In genomic region chr11:75173095-75173798, GRCm38 (mm10) we compare ENCODE assay signal across 8 mouse cellular contexts. TPM values are rescaled to one million over a fixed set of nuclear protein-coding genes. Genes with fewer than 3 reads are reported as not detected.
DNase-seq lines count a peak whose midpoint lies in the region; ATAC-seq and TF ChIP-seq lines count a peak whose summit lies in the region.

No protein-coding gene starts in this region.

- 0 out of 2 replicates have a peak overlapping the region, but pooled peaks have one; percentile 6 for H3K9ac ChIP-seq in CH12.LX (ENCODE audit: insufficient read depth, low read depth)
- H3K9ac ChIP-seq in forebrain, embryonic 13.5 days, result peak overlapping the region; percentile 69

- no peak for TF ChIP-seq CTCF in CH12.LX (conservative IDR thresholded peaks at IDR 0.05 in 1 of 2, IDR thresholded peaks at IDR 0.05 in 1 of 2; ENCODE audit: low read depth in 2 of 2, low read length in 2 of 2)
- TF ChIP-seq CTCF in layer of hippocampus, adult 2 months (conservative IDR thresholded peaks at IDR 0.05), result no peak
- no peak for TF ChIP-seq CTCF in lung, adult 2 months (IDR thresholded peaks at IDR 0.05; ENCODE audit: insufficient read depth, low read length)

- peak; percentile 29; the same call in 1 of the 2 replicates for TF ChIP-seq POLR2A in CH12.LX (IDR thresholded peaks at IDR 0.05; ENCODE audit: low read depth, low read length)
- no peak for TF ChIP-seq POLR2A in lung, adult 2 months (IDR thresholded peaks at IDR 0.05; ENCODE audit: borderline replicate concordance, extremely low read depth, low read depth, low read length)

- peak overlapping the region; percentile 50 to 68 (median 53) for H3K4me3 ChIP-seq in CH12.LX (replicated peaks in 1 of 3; ENCODE audit: low read depth in 2 of 3, low read length in 2 of 3, poor library complexity in 1 of 3)
- peak overlapping the region; percentile 66 for H3K4me3 ChIP-seq in forebrain, embryonic 13.5 days
- H3K4me3 ChIP-seq in layer of hippocampus, adult 2 months, result peak overlapping the region; percentile 76
- H3K4me3 ChIP-seq in lung, adult 2 months (replicated peaks; ENCODE audit: extremely low read depth, low read depth, low read length), result peak overlapping the region; percentile 54

- TF ChIP-seq EP300 in CH12.LX (IDR thresholded peaks at IDR 0.05; ENCODE audit: low read length), result no peak

- no peak for TF ChIP-seq RAD21 in CH12.LX (IDR thresholded peaks at IDR 0.05; ENCODE audit: low read depth, low read length)

- H3K4me2 ChIP-seq in CH12.LX (ENCODE audit: insufficient read depth, low read depth, poor library complexity, severe bottlenecking), result peak overlapping the region; percentile 86
- H3K4me2 ChIP-seq in forebrain, embryonic 13.5 days, result peak overlapping the region; percentile 81

- intact Hi-C loops in heart, postnatal 25 days (cut with DNase I), result loop anchor here (10.0 kb wide), 2 partner anchors 312 to 348 kb away; partner anchors contain the start of gene Prpf8

- under 1% methylated on average over 69 of the region's 71 CpGs for WGBS in forebrain, embryonic 13.5 days
- WGBS in lung, adult 2 months, result 1% methylated on average over 70 of the region's 71 CpGs

- peak; percentile 60 for ATAC-seq in forebrain, embryonic 13.5 days
- ATAC-seq in neutrophil, adult 5-6 weeks (ENCODE audit: extremely low read depth, insufficient number of reproducible peaks, low FRiP score, poor library complexity, severe bottlenecking), result peak; percentile 27

- H3K9me3 ChIP-seq in CH12.LX (replicated peaks; ENCODE audit: low read length), result no peaks in the 10 kb centered on the region
- H3K9me3 ChIP-seq in forebrain, embryonic 13.5 days (replicated peaks), result no peaks in the 10 kb centered on the region

- H3K79me2 ChIP-seq in CH12.LX (replicated peaks; ENCODE audit: control insufficient read depth, extremely low read depth, insufficient read depth, poor library complexity, severe bottlenecking), result peaks cover 7% of the 10 kb centered on the region

- H3K27ac ChIP-seq in CH12.LX (ENCODE audit: insufficient read depth, low read depth), result no peak overlapping the region
- H3K27ac ChIP-seq in forebrain, embryonic 13.5 days, result peak overlapping the region; percentile 35; the same call in 1 of the 2 replicates
- H3K27ac ChIP-seq in layer of hippocampus, adult 2 months, result peak overlapping the region; percentile 98

- peak; percentile 84 for DNase-seq in CH12.LX (ENCODE audit: extremely low read depth)
- DNase-seq in brain, embryonic 18.5 days (ENCODE audit: low read depth, low spot score), result peak; percentile 69
- DNase-seq in heart, postnatal 25 days (ENCODE audit: low spot score), result peak; percentile 63
- peak; percentile 95 to 97 for DNase-seq in layer of hippocampus, adult 2 months (ENCODE audit: low spot score in 2 of 2)
- DNase-seq in lung, adult 2 months, result peak; percentile 78
- peak; percentile 76 to 88 for DNase-seq in thymus, adult 18-20 months

- dilution Hi-C loops in CH12.LX (cut with MboI; ENCODE audit: extremely low pct_ligation_motif_present, extremely low pct_unique_long_range_greater_than_20kb, low sequenced_read_pairs), result no loop called here

- in situ Hi-C loops in CH12.LX (cut with MboI; ENCODE audit: low pct_ligation_motif_present, low pct_unique_long_range_greater_than_20kb, low sequenced_read_pairs), result loop anchor here (25.0 kb wide), 1 partner anchor 536 kb away; the partner anchor contains the start of gene Cluh

- H3K4me1 ChIP-seq in CH12.LX (ENCODE audit: control insufficient read depth in 1 of 2, insufficient read depth in 2 of 2), result peaks cover 19 to 56% of the 10 kb centered on the region in 2 experiments
- H3K4me1 ChIP-seq in forebrain, embryonic 13.5 days, result peaks cover 66% of the 10 kb centered on the region
- peaks cover 11% of the 10 kb centered on the region; the same call in 1 of the 2 replicates for H3K4me1 ChIP-seq in lung, adult 2 months (ENCODE audit: control insufficient read depth, insufficient read depth, low read length)

- H3K36me3 ChIP-seq in CH12.LX (replicated peaks in 1 of 2; ENCODE audit: control insufficient read depth in 1 of 2, insufficient read depth in 1 of 2, low read length in 1 of 2), result peaks cover 14 to 27% of the 10 kb centered on the region in 2 experiments
- peaks cover 15% of the 10 kb centered on the region; the same call in 1 of the 2 replicates for H3K36me3 ChIP-seq in forebrain, embryonic 13.5 days (ENCODE audit: poor library complexity, severe bottlenecking)

- peaks cover 35% of the 10 kb centered on the region for H3K27me3 ChIP-seq in CH12.LX (replicated peaks)
- H3K27me3 ChIP-seq in forebrain, embryonic 13.5 days, result peaks cover 59% of the 10 kb centered on the region

TF ChIP-seq in CH12.LX, 34 proteins besides CTCF, POLR2A, EP300 and RAD21:
- TF ChIP-seq POLR2AphosphoS2 (IDR thresholded peaks at IDR 0.05; ENCODE audit: low read depth, low read length) (no peak), GABPA (IDR thresholded peaks at IDR 0.05; ENCODE audit: insufficient replicate concordance, low read depth, low read length) (peak; percentile 94), MEF2A (IDR thresholded peaks at IDR 0.05; ENCODE audit: borderline replicate concordance, low read depth, low read length) (0 out of 2 replicates have a peak, but pooled peaks have one; percentile 16), BHLHE40 (IDR thresholded peaks at IDR 0.05; ENCODE audit: low read depth, low read length) (peak; percentile 70), KAT2A (IDR thresholded peaks at IDR 0.05; ENCODE audit: insufficient replicate concordance, low read length) (0 out of 2 replicates have a peak, but pooled peaks have one; percentile 27), MAFK (IDR thresholded peaks at IDR 0.05; ENCODE audit: insufficient replicate concordance, low read length) (0 out of 2 replicates have a peak, but pooled peaks have one; percentile 13), MYC (IDR thresholded peaks at IDR 0.05; ENCODE audit: low read depth, low read length) (no peak), CHD2 (IDR thresholded peaks at IDR 0.05; ENCODE audit: low read length) (peak; percentile 82), ETS1 (conservative IDR thresholded peaks at IDR 0.05; ENCODE audit: low read depth, low read length) (peak; percentile 80), RCOR1 (conservative IDR thresholded peaks at IDR 0.05; ENCODE audit: low read depth, low read length) (0 out of 2 replicates have a peak, but pooled peaks have one; percentile 30), MAZ (IDR thresholded peaks at IDR 0.05; ENCODE audit: low read depth, low read length) (peak; percentile 74; the same call in 1 of the 2 replicates), MXI1 (IDR thresholded peaks at IDR 0.05; ENCODE audit: low read depth, low read length) (peak; percentile 98), ZC3H11A (IDR thresholded peaks at IDR 0.05; ENCODE audit: low read depth, low read length) (no peak), IRF4 (IDR thresholded peaks at IDR 0.05; ENCODE audit: low read depth, low read length) (0 out of 2 replicates have a peak, but pooled peaks have one; percentile 21), HCFC1 (IDR thresholded peaks at IDR 0.05; ENCODE audit: low read depth, low read length) (peak; percentile 46), SIN3A (IDR thresholded peaks at IDR 0.05; ENCODE audit: low read length) (peak; percentile 95), SMC3 (IDR thresholded peaks at IDR 0.05; ENCODE audit: low read depth, low read length) (no peak), TCF12 (IDR thresholded peaks at IDR 0.05; ENCODE audit: low read depth, low read length) (peak; percentile 3; the same call in 1 of the 2 replicates), ELF1 (IDR thresholded peaks at IDR 0.05; ENCODE audit: low read depth, low read length) (peak; percentile 54)

RNA-seq across cellular contexts. Expression of gene Hic1, which starts 3.9 kb away (rescaled TPM):
- total RNA-seq in CH12.LX (2012; rRNA removed) (6.4 and 9.6 TPM in 2 replicates), CH12.LX (2014; rRNA removed) (2.8 and 2.9 TPM in 2 replicates)
- 4.3 and 5.7 TPM in 2 replicates for polyA plus RNA-seq in CH12.LX (2012; ENCODE audit: insufficient read length, low read depth)
- 1.2 and 1.5 TPM in 2 replicates for polyA plus RNA-seq in forebrain, embryonic 13.5 days (2015; fragmentation: Nextera tagmentation; extraction: Ambion mirVana)
- 10 to 100 TPM; 15.3 to 19.2 TPM for total RNA-seq in heart, postnatal 25 days (2021)
- 1 to 10 TPM; 3.8 to 3.9 TPM for total RNA-seq in layer of hippocampus, adult 2 months (2021)
- polyA plus RNA-seq in lung, adult 2 months (2012; rRNA removed), result 21.4 and 33.8 TPM in 2 replicates
- total RNA-seq in neutrophil, adult 5-6 weeks (2017), result 0.35 and 0.61 TPM in 2 replicates

RNA-seq across cellular contexts. Expression of gene Ovca2, which starts 5.4 kb away (rescaled TPM):
- total RNA-seq in CH12.LX (2012; rRNA removed) (20.7 and 28.4 TPM in 2 replicates), CH12.LX (2014; rRNA removed) (68.4 and 86.9 TPM in 2 replicates)
- polyA plus RNA-seq in CH12.LX (2012; ENCODE audit: insufficient read length, low read depth), result 28.6 and 32.1 TPM in 2 replicates
- 22.8 and 25.1 TPM in 2 replicates for polyA plus RNA-seq in forebrain, embryonic 13.5 days (2015; fragmentation: Nextera tagmentation; extraction: Ambion mirVana)
- total RNA-seq in heart, postnatal 25 days (2021), result 1 to 10 TPM; 6.0 to 6.1 TPM
- 10 to 100 TPM; 19.3 to 22.4 TPM for total RNA-seq in layer of hippocampus, adult 2 months (2021)
- 15.3 and 21.1 TPM in 2 replicates for polyA plus RNA-seq in lung, adult 2 months (2012; rRNA removed)
- total RNA-seq in neutrophil, adult 5-6 weeks (2017), result 8.2 and 13.4 TPM in 2 replicates

RNA-seq across cellular contexts. Expression of gene Dph1, which starts 17.8 kb away (rescaled TPM):
- total RNA-seq in CH12.LX (2012; rRNA removed) (47.7 and 50.6 TPM in 2 replicates), CH12.LX (2014; rRNA removed) (56.4 and 57.0 TPM in 2 replicates)
- polyA plus RNA-seq in CH12.LX (2012; ENCODE audit: insufficient read length, low read depth), result 50.9 and 54.7 TPM in 2 replicates
- polyA plus RNA-seq in forebrain, embryonic 13.5 days (2015; fragmentation: Nextera tagmentation; extraction: Ambion mirVana), result 13.9 and 15.8 TPM in 2 replicates
- total RNA-seq in heart, postnatal 25 days (2021), result 1 to 10 TPM; 7.4 to 9.0 TPM
- total RNA-seq in layer of hippocampus, adult 2 months (2021), result 10 to 100 TPM; 30.7 to 31.4 TPM
- 21.0 and 25.7 TPM in 2 replicates for polyA plus RNA-seq in lung, adult 2 months (2012; rRNA removed)
- 3.4 and 6.6 TPM in 2 replicates for total RNA-seq in neutrophil, adult 5-6 weeks (2017)

RNA-seq across cellular contexts. Expression of gene Rtn4rl1, which starts 20.3 kb away (rescaled TPM):
- 0.04 TPM in 2 replicates for total RNA-seq in CH12.LX (2012; rRNA removed)
- 0.08 TPM in 1 of 2 replicates, not detected in the other for total RNA-seq in CH12.LX (2014; rRNA removed)
- polyA plus RNA-seq in CH12.LX (2012; ENCODE audit: insufficient read length, low read depth), result 0.09 and 0.11 TPM in 2 replicates
- 2.2 and 2.6 TPM in 2 replicates for polyA plus RNA-seq in forebrain, embryonic 13.5 days (2015; fragmentation: Nextera tagmentation; extraction: Ambion mirVana)
- total RNA-seq in heart, postnatal 25 days (2021), result 1 to 10 TPM; 9.7 to 9.8 TPM
- 100 to 1,000 TPM; 104 to 110 TPM for total RNA-seq in layer of hippocampus, adult 2 months (2021)
- polyA plus RNA-seq in lung, adult 2 months (2012; rRNA removed), result 11.6 and 12.5 TPM in 2 replicates
- 0.47 and 0.61 TPM in 2 replicates for total RNA-seq in neutrophil, adult 5-6 weeks (2017)
